Mouse (Mus musculus) left cerebral cortex, adult 18-20 months (tissue): ENCODE measurements around the gene Copg1. TPM values are rescaled to one million over a fixed set of nuclear protein-coding genes. Genes with fewer than 3 reads are reported as not detected.
"Not testable (repeated sequence)": the region's sequence is repeated elsewhere in the genome, so short reads cannot be mapped to it uniquely, and the experiment has no call there.

Source experiments
- DNase-seq, 2 experiments: peaks; one replicate each; pipeline ENCODE4 v3.0.0; 2021 to 2022; ENCODE audit warnings: low spot score in 2 of 2, mixed read lengths in 1 of 2
- total RNA-seq, 2 experiments: library from RNA; stranded (reverse); gene quantifications; 2 replicates each; pipeline ENCODE4 v1.2.3; 2021

The Copg1 gene
- total RNA-seq, 2 experiments from 2014 or later, result 233 to 239 TPM

- not testable (repeated sequence) for DNase-seq
Measured at GRCm38 (mm10) chr6:87962457-87962856, 74.8 kb downstream of the Copg1 start.

Other genes with a start within 250 kb of the Copg1 start
- 1 to 10 TPM; 9.2 to 9.8 TPM for gene Aplf, start 215.6 kb upstream of the Copg1 start, total RNA-seq
- gene Efcc1, start 156.9 kb upstream of the Copg1 start, total RNA-seq, result 1 to 10 TPM; 4.9 to 5.6 TPM
- gene Gp9, start 109.7 kb upstream of the Copg1 start, total RNA-seq, result under 1 TPM; 0.80 to 0.86 TPM
- 10 to 100 TPM; 12.9 to 23.7 TPM for gene Rab43, start 75.7 kb upstream of the Copg1 start, total RNA-seq
- 1 to 10 TPM in 1 of 2 experiments, under 1 TPM in 1; 0.53 to 2.2 TPM for gene Gm45140, start 52.0 kb upstream of the Copg1 start, total RNA-seq
- gene Isy1, start 49.0 kb upstream of the Copg1 start, total RNA-seq, result 10 to 100 TPM; 28.0 to 34.2 TPM
- 100 to 1,000 TPM; 276 to 291 TPM for gene Cnbp, start 36.7 kb upstream of the Copg1 start, total RNA-seq
- gene Hmces, start 26.1 kb downstream of the Copg1 start, total RNA-seq, result 10 to 100 TPM; 27.8 to 28.9 TPM
- gene H1fx, start 93.8 kb downstream of the Copg1 start, total RNA-seq, result 10 to 100 TPM; 55.5 to 61.6 TPM
- 100 to 1,000 TPM; 341 to 343 TPM for gene Rab7, start 157.5 kb downstream of the Copg1 start, total RNA-seq
- gene Rpn1, start 196.7 kb downstream of the Copg1 start, total RNA-seq, result 100 to 1,000 TPM; 174 to 187 TPM